Mouse (Mus musculus) heart, postnatal 0 days (tissue): ENCODE results near the gene Aldh1l1. TPM values are rescaled to one million over a fixed set of nuclear protein-coding genes. Genes with fewer than 3 reads are reported as not detected.

Experiments
- ATAC-seq: fragments of 200-750 bp; cut with Nextera tagmentation; 2 replicates; pipeline ENCODE4 v1.8.0; 2017; ENCODE audit warnings: low read depth, moderate number of reproducible peaks, moderate library complexity; ENCODE audit not compliant: insufficient read depth
- DNase-seq: peaks from one replicate; pipeline ENCODE4 v3.0.0-alpha.2; 2016; ENCODE audit warnings: low spot score
- H3K27ac ChIP-seq: fragments of 300-500 bp; sonication (generic); 2 replicates; pipeline ENCODE4 v1.5.1; 2014; ENCODE audit warnings: low read depth, mild to moderate bottlenecking
- H3K27me3 ChIP-seq: fragments of 300-500 bp; sonication (generic); 2 replicates; pipeline ENCODE4 v1.6.1; 2014; ENCODE audit warnings: low read length, mixed read lengths; ENCODE audit not compliant: control insufficient read depth, insufficient read depth
- H3K36me3 ChIP-seq: fragments of 300-500 bp; sonication (generic); replicated peaks from 2 replicates; pipeline ENCODE4 v1.6.1; 2014; ENCODE audit warnings: low read length, mixed read lengths; ENCODE audit not compliant: control insufficient read depth, insufficient read depth
- H3K4me1 ChIP-seq: fragments of 300-500 bp; sonication (generic); 2 replicates; pipeline ENCODE4 v1.6.1; 2014; ENCODE audit warnings: antibody characterized with exemption; ENCODE audit not compliant: control insufficient read depth, insufficient read depth
- H3K4me2 ChIP-seq: fragments of 300-500 bp; sonication (generic); 2 replicates; pipeline ENCODE4 v1.6.1; 2014; ENCODE audit warnings: low read depth, mild to moderate bottlenecking, low read length, moderate library complexity
- H3K4me3 ChIP-seq: fragments of 300-500 bp; sonication (generic); 2 replicates; pipeline ENCODE4 v1.5.1; 2014; ENCODE audit warnings: low read depth, low read length
- H3K9ac ChIP-seq: fragments of 300-500 bp; sonication (generic); replicated peaks from 2 replicates; pipeline ENCODE4 v1.6.1; 2014; ENCODE audit warnings: low read depth, low read length, mixed read lengths
- H3K9me3 ChIP-seq: fragments of 300-500 bp; sonication (generic); replicated peaks from 2 replicates; pipeline ENCODE4 v1.6.1; 2016; ENCODE audit warnings: low read length; ENCODE audit not compliant: control insufficient read depth
- CTCF ChIP-seq: IDR thresholded peaks from 2 replicates; pipeline ENCODE4 v1.5.1; 2016; ENCODE audit warnings: antibody characterized with exemption, control low read depth, low read depth
- EP300 ChIP-seq: IDR thresholded peaks from 2 replicates; pipeline ENCODE4 v1.6.1; 2016; ENCODE audit warnings: antibody characterized with exemption, low read depth
- WGBS: fragments of 180-500 bp; shearing (Covaris S2); extraction: QIAGEN DNeasy Blood & Tissue Kit; methylation state at CpG from one replicate; pipeline ENCODE4 v1.1.7; 2014; 5-methylcytosine and 5-hydroxymethylcytosine counted together
- polyA plus RNA-seq: library from polyadenylated mRNA; unstranded; fragments of >200 nt; fragmentation: Nextera tagmentation; extraction: Ambion mirVana; gene quantifications from 2 replicates; pipeline ENCODE4 v1.2.1, GENCODE M21; 2015
- total RNA-seq: library from RNA; depleted of rRNA; stranded (reverse); fragments of >200 nt; gene quantifications from 2 replicates; pipeline ENCODE4 v1.2.3, GENCODE M21; 2014; ENCODE audit warnings: low replicate concordance

The Aldh1l1 gene
- total and polyA plus RNA-seq, 2 experiments from 2014 or later, result 2.8 to 7.7 TPM

DNA sequence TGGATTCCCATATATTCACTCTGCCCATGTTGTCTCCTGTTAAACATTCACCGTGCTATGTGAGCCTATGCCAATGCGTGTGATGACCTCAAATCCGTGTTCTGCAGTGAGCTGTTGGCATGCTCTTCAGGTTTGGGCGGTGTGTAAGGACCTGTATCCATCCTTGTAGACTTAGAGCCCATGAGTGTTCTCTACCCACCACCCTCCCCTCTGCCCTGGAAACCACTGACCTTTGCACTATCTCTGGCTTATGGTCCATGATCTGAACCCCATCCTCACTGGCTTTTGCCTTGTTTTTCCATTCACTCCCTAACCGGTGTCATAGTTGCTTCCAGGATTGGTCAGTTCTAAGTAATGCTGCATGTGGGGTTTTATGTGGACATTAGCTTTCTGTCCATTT, 67.5 kb downstream of the Aldh1l1 start:
- Histone ChIP-seq H3K4me2 (no peak overlapping the region), H3K9ac (no peak overlapping the region), H3K4me1 (peaks cover 31% of the 10 kb centered on the region; the same call in 1 of the 2 replicates), H3K9me3 (no peaks in the 10 kb centered on the region), H3K4me3 (no peak overlapping the region), H3K27ac (no peak overlapping the region), H3K27me3 (no peaks in the 10 kb centered on the region), H3K36me3 (no peaks in the 10 kb centered on the region)
- TF ChIP-seq EP300 (no peak), CTCF (no peak)
- DNase-seq (no peak), ATAC-seq (no peak)
- WGBS, result 86% methylated on average over 5 of the region's 5 CpGs

DNA sequence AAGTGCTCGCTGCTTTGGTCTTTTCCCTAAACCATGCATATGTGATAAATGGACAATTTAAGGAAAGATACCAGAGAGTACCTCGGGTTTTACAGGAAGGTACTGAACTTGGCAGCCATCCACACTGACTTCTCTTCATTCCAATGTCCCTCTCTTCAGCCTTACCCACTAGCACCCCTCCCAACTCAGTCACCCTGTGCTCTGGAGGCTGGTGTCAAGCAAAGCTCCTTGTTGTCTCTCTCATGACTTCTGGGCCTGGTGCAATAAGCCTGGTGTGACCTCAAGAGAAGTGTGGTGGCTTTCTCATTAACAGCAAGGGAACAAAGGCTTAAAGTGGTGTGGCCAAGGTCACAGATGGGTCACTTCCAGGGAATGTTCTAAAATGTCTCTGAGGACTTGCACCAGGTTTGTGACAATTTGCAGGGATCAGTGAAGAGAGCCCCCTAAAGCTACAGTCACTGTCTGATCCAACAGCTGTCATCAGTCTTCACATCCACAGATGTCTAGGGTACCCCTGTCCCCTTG, 70.4 kb downstream of the Aldh1l1 start:
- Histone ChIP-seq H3K36me3 (no peaks in the 10 kb centered on the region), H3K4me2 (no peak overlapping the region), H3K4me1 (0 out of 2 replicates have a peak, but pooled peaks cover 13% of the 10 kb centered on the region), H3K4me3 (no peak overlapping the region), H3K9ac (no peak overlapping the region), H3K27me3 (no peaks in the 10 kb centered on the region), H3K27ac (no peak overlapping the region), H3K9me3 (no peaks in the 10 kb centered on the region)
- TF ChIP-seq EP300 (no peak), CTCF (no peak)
- ATAC-seq (0 out of 2 replicates have a peak, but pooled peaks have one; percentile 15), DNase-seq (peak; percentile 18)
- 11% methylated on average over 2 of the region's 2 CpGs for WGBS

DNA sequence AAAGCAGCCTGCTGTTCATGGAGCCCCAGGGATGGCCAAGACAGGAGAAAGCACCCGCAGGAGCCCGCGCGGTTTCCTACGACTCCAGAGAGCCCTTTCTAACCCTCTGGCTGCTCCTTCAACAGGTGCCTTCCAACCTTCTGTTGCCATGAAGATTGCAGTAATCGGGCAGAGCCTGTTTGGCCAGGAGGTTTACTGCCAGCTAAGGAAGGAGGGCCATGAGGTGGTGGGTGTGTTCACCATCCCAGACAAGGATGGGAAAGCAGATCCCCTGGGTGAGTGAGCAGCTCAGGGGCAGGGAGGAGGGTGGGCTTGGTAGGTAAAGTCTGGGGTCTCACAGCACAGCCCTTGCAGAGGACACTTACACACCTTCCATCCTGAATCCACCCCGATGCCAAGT, 70.8 kb downstream of the Aldh1l1 start:
- 0 out of 2 replicates have a peak, but pooled peaks cover 11% of the 10 kb centered on the region for H3K4me1 ChIP-seq
- no peak overlapping the region for H3K9ac ChIP-seq
- no peaks in the 10 kb centered on the region for H3K36me3 ChIP-seq
- TF ChIP-seq EP300 (no peak), CTCF (no peak)
- no peak overlapping the region for H3K4me2 ChIP-seq
- H3K27me3 ChIP-seq, result no peaks in the 10 kb centered on the region
- H3K27ac ChIP-seq, result no peak overlapping the region
- H3K4me3 ChIP-seq, result no peak overlapping the region
- no peaks in the 10 kb centered on the region for H3K9me3 ChIP-seq
- WGBS, result 87% methylated on average over 7 of the region's 7 CpGs
- DNase-seq (no peak), ATAC-seq (no peak)

DNA sequence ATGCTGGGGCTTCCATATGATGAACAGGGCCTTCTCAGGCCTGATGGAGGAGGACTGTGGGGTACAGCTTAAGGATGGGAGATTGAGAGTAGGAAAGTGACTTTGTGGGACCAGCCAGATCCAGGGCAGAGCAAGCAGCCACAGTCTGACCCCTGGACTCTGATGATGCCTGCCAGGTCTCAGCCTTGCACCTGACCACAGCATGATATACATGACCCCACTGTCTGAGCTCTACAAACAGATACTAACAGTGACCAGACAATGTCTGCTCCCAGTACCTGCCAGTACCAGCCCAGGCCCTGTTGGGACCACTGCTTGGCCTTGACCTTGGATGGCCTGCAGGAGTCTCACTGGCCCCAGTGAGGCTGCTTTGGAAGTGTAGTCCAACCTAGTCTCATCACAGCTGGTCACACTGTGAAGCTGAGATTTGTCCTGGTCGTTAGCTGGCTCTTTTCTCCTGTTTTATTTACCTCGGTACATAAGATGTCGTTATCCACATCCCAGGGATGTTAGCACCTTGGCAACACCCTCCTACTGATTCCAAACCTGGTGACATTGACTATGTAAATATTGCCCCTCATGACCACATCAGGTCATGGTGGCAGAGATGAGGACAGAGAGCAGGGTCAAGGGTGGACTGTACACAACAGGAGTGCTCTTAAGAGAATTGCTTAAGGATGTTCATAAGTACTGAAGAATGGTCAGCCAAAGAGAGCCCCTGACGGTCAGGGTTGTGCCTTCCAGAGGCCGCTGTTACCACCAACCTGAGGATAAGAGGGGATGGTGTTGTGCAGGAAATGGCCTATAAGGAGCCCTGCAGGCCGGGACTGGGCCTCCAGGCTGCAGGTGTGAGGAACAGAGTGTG, 71.8 kb downstream of the Aldh1l1 start:
- no peaks in the 10 kb centered on the region for H3K27me3 ChIP-seq
- ATAC-seq (no peak), DNase-seq (no peak)
- no peak for TF ChIP-seq EP300
- no peak for TF ChIP-seq CTCF
- H3K9ac ChIP-seq, result no peak overlapping the region
- H3K4me3 ChIP-seq, result no peak overlapping the region
- 77% methylated on average over 6 of the region's 6 CpGs for WGBS
- H3K4me2 ChIP-seq, result no peak overlapping the region
- no peak overlapping the region for H3K27ac ChIP-seq
- H3K9me3 ChIP-seq, result no peaks in the 10 kb centered on the region
- H3K4me1 ChIP-seq, result 0 out of 2 replicates have a peak, but pooled peaks cover 11% of the 10 kb centered on the region
- no peaks in the 10 kb centered on the region for H3K36me3 ChIP-seq

DNA sequence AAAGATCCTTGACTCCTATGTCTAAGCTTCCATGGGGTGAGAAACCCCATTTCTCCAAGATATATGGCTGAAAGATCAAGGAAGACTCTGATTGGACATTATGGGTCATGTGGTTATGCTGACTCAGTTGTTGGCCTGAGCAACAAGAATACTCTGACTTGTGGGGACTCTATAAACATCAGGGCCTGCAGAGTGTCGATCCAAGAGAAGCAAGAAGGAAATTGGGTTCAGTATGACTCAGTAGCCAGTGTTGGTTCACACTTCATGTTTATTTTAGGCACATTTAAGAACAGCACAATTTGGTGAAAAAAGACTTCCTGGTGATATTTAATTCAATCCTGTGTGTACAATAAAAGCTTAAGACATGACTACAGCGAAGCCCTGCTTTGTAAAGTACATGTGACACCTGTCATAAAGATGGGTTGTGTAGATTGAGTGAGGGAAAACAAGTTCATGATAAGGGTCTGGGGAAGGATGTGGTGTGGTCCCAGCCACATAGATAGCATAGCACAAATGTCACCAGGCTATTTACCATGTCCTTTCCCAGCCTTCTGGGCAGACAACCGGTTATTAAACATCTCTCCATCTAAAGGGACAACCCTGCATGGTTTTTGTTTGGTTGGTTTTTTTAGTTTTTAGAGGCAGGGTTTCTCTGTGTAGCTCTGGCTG, 74.3 kb downstream of the Aldh1l1 start:
- Histone ChIP-seq H3K4me3 (no peak overlapping the region), H3K4me2 (no peak overlapping the region), H3K27ac (no peak overlapping the region), H3K36me3 (no peaks in the 10 kb centered on the region), H3K9ac (no peak overlapping the region), H3K9me3 (no peaks in the 10 kb centered on the region), H3K4me1 (peaks cover 28% of the 10 kb centered on the region; the same call in 1 of the 2 replicates), H3K27me3 (no peaks in the 10 kb centered on the region)
- no peak for DNase-seq
- 68% methylated on average over 3 of the region's 3 CpGs for WGBS
- no peak for ATAC-seq
- TF ChIP-seq EP300 (no peak), CTCF (no peak)
